Mouse (Mus musculus): Measurements from ENCODE around the gene Slc34a2.

Slc34a2 gene

GRCm38 (mm10) chr5:53025276-53025973 is 12.5 kb upstream of the Slc34a2 start:
- DNase-seq (ENCODE audit: low spot score): no peak

- DNase-seq (ENCODE audit: low spot score): no peak
These were observed 6.5 kb upstream of the Slc34a2 start for GRCm38 (mm10) chr5:53031346-53031745.

- no peak for DNase-seq (ENCODE audit: low spot score)
These were observed 4.3 kb downstream of the Slc34a2 start for GRCm38 (mm10) chr5:53042034-53042748.

- DNase-seq (ENCODE audit: low spot score): no peak
These were observed 5.0 kb downstream of the Slc34a2 start for GRCm38 (mm10) chr5:53042771-53043371.

- no peak for DNase-seq (ENCODE audit: low spot score)
These were observed 5.8 kb downstream of the Slc34a2 start for GRCm38 (mm10) chr5:53043716-53044115.

- no peak for DNase-seq (ENCODE audit: low spot score)
These were observed 10.1 kb downstream of the Slc34a2 start for GRCm38 (mm10) chr5:53047951-53048350.

GRCm38 (mm10) chr5:53048599-53048998 is 10.7 kb downstream of the Slc34a2 start:
- no peak for DNase-seq (ENCODE audit: low spot score)

- DNase-seq (ENCODE audit: low spot score): peak; percentile 27
These were observed 11.2 kb downstream of the Slc34a2 start for GRCm38 (mm10) chr5:53049046-53049445.

- DNase-seq (ENCODE audit: low spot score): no peak
These were observed 13.1 kb downstream of the Slc34a2 start for GRCm38 (mm10) chr5:53050963-53051362.

GRCm38 (mm10) chr5:53053246-53053645 is 15.4 kb downstream of the Slc34a2 start:
- DNase-seq (ENCODE audit: low spot score): no peak

GRCm38 (mm10) chr5:53061532-53062130 is 23.8 kb downstream of the Slc34a2 start:
- DNase-seq (ENCODE audit: low spot score): no peak

GRCm38 (mm10) chr5:53074553-53074952 is 36.7 kb downstream of the Slc34a2 start:
- no peak for DNase-seq (ENCODE audit: low spot score)

GRCm38 (mm10) chr5:53078453-53078852 is 40.6 kb downstream of the Slc34a2 start:
- no peak for DNase-seq (ENCODE audit: low spot score)

- no peak for DNase-seq (ENCODE audit: low spot score)
These were observed 49.6 kb downstream of the Slc34a2 start for GRCm38 (mm10) chr5:53087452-53087851.

- no peak for DNase-seq (ENCODE audit: low spot score)
These were observed 53.5 kb downstream of the Slc34a2 start for GRCm38 (mm10) chr5:53091331-53091730.

GRCm38 (mm10) chr5:53101848-53102473 is 64.1 kb downstream of the Slc34a2 start:
- no peak for DNase-seq (ENCODE audit: low spot score)

GRCm38 (mm10) chr5:53104177-53104855 is 66.4 kb downstream of the Slc34a2 start:
- DNase-seq (ENCODE audit: low spot score): no peak

GRCm38 (mm10) chr5:53105716-53106115 is 67.8 kb downstream of the Slc34a2 start:
- DNase-seq (ENCODE audit: low spot score): peak; percentile 35

GRCm38 (mm10) chr5:53106125-53106524 is 68.2 kb downstream of the Slc34a2 start:
- no peak for DNase-seq (ENCODE audit: low spot score)

- DNase-seq (ENCODE audit: low spot score): no peak
These were observed 68.8 kb downstream of the Slc34a2 start for GRCm38 (mm10) chr5:53106731-53107130.

- DNase-seq (ENCODE audit: low spot score): no peak
These were observed 70.1 kb downstream of the Slc34a2 start for GRCm38 (mm10) chr5:53108026-53108425.

GRCm38 (mm10) chr5:53108668-53109067 is 70.8 kb downstream of the Slc34a2 start:
- no peak for DNase-seq (ENCODE audit: low spot score)
